Mouse (Mus musculus): Measurements from ENCODE around the gene Sstr4. TPM values are rescaled to one million over a fixed set of nuclear protein-coding genes. Genes with fewer than 3 reads are reported as not detected.

The Sstr4 gene
- polyA plus RNA-seq, 1 experiment = not detected

GRCm38 (mm10) chr2:148396209-148396608, 1.1 kb downstream of the Sstr4 start:
- H3K27ac ChIP-seq (ENCODE audit: control insufficient read depth, insufficient read depth, low read depth, low read length) = no peak overlapping the region
- TF ChIP-seq POLR2A (IDR thresholded peaks at IDR 0.05; ENCODE audit: control insufficient read depth, low read depth, low read length) (no peak), CTCF (IDR thresholded peaks at IDR 0.05; ENCODE audit: control insufficient read depth, insufficient read depth, insufficient replicate concordance, low read depth, low read length) (no peak)
- H3K4me3 ChIP-seq (ENCODE audit: control insufficient read depth, low read depth, low read length) = no peak overlapping the region
- no peaks in the 10 kb centered on the region for H3K27me3 ChIP-seq (ENCODE audit: control insufficient read depth, insufficient read depth, low read length)
- no peaks in the 10 kb centered on the region for H3K36me3 ChIP-seq (ENCODE audit: control insufficient read depth, insufficient read depth, low read length)
- H3K4me1 ChIP-seq (ENCODE audit: control insufficient read depth, insufficient read depth, low read length) = peaks cover 11% of the 10 kb centered on the region

DNA sequence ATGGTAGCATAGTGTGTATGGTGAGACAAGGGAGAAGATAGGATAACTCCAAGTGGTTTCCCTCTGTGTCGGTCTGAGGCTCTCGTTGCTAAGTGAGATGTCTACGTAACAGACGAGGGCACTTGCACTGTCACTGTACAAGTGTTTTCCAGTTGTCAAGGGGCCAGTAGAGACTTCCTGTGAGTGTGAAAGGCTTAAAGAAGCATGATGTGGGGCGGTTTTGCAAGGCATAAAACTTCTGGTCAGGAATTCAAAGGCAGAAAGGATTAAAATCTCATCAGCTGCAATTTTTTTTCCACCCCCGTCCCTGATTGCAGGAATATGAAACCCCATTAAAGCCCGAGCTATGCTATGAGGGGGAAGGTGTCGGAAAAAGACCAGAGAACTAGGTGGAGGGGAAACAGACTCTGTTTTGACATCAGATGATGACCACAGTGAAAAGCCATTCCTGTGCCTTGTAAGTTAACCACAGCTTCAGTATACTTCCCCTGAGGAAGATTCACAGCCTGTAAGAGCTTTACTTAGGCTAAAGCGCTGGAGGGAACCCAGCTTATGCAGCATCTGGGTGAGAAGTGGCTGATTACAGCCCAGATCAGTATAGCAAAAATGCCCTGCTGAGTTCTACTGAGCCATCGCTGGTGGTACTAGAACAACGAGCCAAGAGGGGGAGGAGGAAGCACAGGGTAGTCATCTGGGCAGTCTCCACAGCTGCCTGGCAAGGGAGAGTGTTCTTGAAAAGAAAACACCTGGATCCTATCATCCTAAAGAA, 2.1 kb downstream of the Sstr4 start:
- no peak overlapping the region for H3K27ac ChIP-seq (ENCODE audit: control insufficient read depth, insufficient read depth, low read depth, low read length)
- H3K36me3 ChIP-seq (ENCODE audit: control insufficient read depth, insufficient read depth, low read length) = no peaks in the 10 kb centered on the region
- no peak overlapping the region for H3K4me3 ChIP-seq (ENCODE audit: control insufficient read depth, low read depth, low read length)
- no peaks in the 10 kb centered on the region for H3K27me3 ChIP-seq (ENCODE audit: control insufficient read depth, insufficient read depth, low read length)
- peaks cover 11% of the 10 kb centered on the region for H3K4me1 ChIP-seq (ENCODE audit: control insufficient read depth, insufficient read depth, low read length)
- TF ChIP-seq POLR2A (IDR thresholded peaks at IDR 0.05; ENCODE audit: control insufficient read depth, low read depth, low read length) (no peak), CTCF (IDR thresholded peaks at IDR 0.05; ENCODE audit: control insufficient read depth, insufficient read depth, insufficient replicate concordance, low read depth, low read length) (no peak)

DNA sequence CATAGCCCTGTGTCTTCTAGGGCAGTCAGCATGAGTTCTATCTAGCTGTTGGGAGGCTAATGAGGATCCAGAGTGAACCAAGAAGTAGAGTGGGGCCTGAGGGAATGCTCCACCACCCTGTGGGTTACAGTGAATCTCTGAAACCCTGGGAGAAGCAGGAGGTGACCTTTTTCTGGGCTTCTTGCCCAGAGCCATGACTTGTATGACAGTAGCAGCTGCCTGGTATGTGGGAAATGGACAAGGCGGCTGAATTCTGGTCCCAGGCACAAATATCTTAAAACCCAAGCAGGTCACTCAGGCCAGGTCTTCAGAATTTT, 2.6 kb downstream of the Sstr4 start:
- no peak for TF ChIP-seq CTCF (IDR thresholded peaks at IDR 0.05; ENCODE audit: control insufficient read depth, insufficient read depth, insufficient replicate concordance, low read depth, low read length)
- no peak for TF ChIP-seq POLR2A (IDR thresholded peaks at IDR 0.05; ENCODE audit: control insufficient read depth, low read depth, low read length)
- H3K36me3 ChIP-seq (ENCODE audit: control insufficient read depth, insufficient read depth, low read length) = no peaks in the 10 kb centered on the region
- H3K4me3 ChIP-seq (ENCODE audit: control insufficient read depth, low read depth, low read length) = no peak overlapping the region
- H3K27ac ChIP-seq (ENCODE audit: control insufficient read depth, insufficient read depth, low read depth, low read length) = no peak overlapping the region
- no peaks in the 10 kb centered on the region for H3K27me3 ChIP-seq (ENCODE audit: control insufficient read depth, insufficient read depth, low read length)
- H3K4me1 ChIP-seq (ENCODE audit: control insufficient read depth, insufficient read depth, low read length) = peaks cover 11% of the 10 kb centered on the region

DNA sequence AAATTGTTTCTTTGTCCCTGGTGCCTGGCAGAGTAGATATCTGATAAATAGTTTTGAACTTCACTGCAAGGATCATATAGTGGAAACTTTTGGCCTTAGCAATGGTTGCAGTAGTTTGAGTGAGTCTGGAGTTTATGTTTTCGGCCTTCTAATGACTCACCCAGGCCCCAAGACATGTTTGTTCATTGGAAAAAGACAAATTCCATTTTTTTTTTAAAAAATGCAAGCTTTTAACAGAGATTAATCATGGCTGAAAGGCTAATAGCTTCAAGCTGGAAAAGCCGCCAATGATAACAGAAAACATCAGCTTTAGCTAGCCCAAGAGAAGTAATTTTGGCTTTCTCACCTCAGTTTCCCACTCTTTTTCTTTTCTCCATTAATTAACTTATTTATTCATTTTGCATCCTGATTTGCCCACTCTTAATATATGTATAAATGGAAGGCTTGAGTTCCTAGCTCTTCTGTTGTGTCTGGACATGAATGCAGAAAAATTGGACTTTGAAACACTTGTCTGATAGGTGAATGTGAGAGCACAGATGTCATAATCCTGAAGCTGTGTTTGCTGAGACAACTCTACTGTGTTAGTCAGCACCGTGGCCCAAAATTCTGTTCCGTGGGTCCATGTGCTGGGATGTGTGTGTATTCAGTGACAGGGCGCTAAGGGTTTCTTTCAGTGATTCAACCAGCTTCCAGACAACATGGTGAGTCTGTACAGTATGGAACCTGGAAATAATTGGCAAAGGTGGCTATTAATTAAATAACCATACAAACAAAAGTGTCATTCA, 3.9 kb downstream of the Sstr4 start:
- Histone ChIP-seq H3K36me3 (ENCODE audit: control insufficient read depth, insufficient read depth, low read length) (no peaks in the 10 kb centered on the region), H3K4me3 (ENCODE audit: control insufficient read depth, low read depth, low read length) (no peak overlapping the region), H3K27ac (ENCODE audit: control insufficient read depth, insufficient read depth, low read depth, low read length) (no peak overlapping the region), H3K4me1 (ENCODE audit: control insufficient read depth, insufficient read depth, low read length) (peaks cover 11% of the 10 kb centered on the region), H3K27me3 (ENCODE audit: control insufficient read depth, insufficient read depth, low read length) (no peaks in the 10 kb centered on the region)
- no peak for TF ChIP-seq POLR2A (IDR thresholded peaks at IDR 0.05; ENCODE audit: control insufficient read depth, low read depth, low read length)
- TF ChIP-seq CTCF (IDR thresholded peaks at IDR 0.05; ENCODE audit: control insufficient read depth, insufficient read depth, insufficient replicate concordance, low read depth, low read length) = no peak

DNA sequence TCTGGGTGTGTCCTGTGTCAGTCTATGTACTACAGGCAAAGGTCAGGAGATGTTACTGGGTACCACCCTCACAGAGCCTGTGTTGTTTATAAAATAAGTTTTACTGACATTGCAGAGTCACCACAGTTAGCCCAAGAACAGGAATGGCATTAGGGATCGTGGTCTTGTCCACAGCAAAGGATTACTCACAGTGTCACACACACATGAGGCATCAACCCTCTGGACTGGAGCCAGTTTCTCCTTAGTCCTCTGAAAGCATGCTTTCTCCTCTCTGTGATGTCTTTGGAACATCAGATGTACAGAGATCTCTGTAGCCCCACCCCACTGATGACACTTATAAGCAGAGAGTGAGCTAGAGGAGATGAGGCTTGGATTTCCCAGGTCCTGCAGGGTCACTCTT, 7.1 kb downstream of the Sstr4 start:
- no peaks in the 10 kb centered on the region for H3K27me3 ChIP-seq (ENCODE audit: control insufficient read depth, insufficient read depth, low read length)
- no peaks in the 10 kb centered on the region for H3K36me3 ChIP-seq (ENCODE audit: control insufficient read depth, insufficient read depth, low read length)
- no peak overlapping the region for H3K4me3 ChIP-seq (ENCODE audit: control insufficient read depth, low read depth, low read length)
- peaks cover 2% of the 10 kb centered on the region; the same call in 1 of the 2 replicates for H3K4me1 ChIP-seq (ENCODE audit: control insufficient read depth, insufficient read depth, low read length)
- no peak overlapping the region for H3K27ac ChIP-seq (ENCODE audit: control insufficient read depth, insufficient read depth, low read depth, low read length)
- no peak for TF ChIP-seq CTCF (IDR thresholded peaks at IDR 0.05; ENCODE audit: control insufficient read depth, insufficient read depth, insufficient replicate concordance, low read depth, low read length)

DNA sequence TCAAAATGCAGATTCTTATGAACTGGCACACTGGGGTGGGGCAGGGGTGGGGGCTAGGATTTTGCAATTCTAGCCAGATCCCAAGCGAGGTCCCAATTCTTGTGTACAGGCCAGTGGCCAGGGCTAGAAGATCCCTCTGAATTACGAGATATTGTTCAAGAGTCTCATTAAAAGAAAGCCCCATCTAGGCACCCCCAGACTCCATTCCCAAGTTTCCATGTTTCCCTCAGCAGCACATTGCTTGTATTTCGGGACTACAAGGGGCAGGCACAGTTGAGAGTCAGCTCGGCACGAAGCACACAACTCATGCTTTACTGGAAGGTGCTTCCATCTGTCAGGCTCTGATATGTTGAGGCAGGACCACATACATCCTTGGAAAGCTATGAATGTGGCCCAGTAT, 9.8 kb downstream of the Sstr4 start:
- no peaks in the 10 kb centered on the region for H3K36me3 ChIP-seq (ENCODE audit: control insufficient read depth, insufficient read depth, low read length)
- H3K4me1 ChIP-seq (ENCODE audit: control insufficient read depth, insufficient read depth, low read length) = peaks cover 9% of the 10 kb centered on the region; the same call in 1 of the 2 replicates
- no peaks in the 10 kb centered on the region for H3K27me3 ChIP-seq (ENCODE audit: control insufficient read depth, insufficient read depth, low read length)
- no peak overlapping the region for H3K27ac ChIP-seq (ENCODE audit: control insufficient read depth, insufficient read depth, low read depth, low read length)
- TF ChIP-seq POLR2A (IDR thresholded peaks at IDR 0.05; ENCODE audit: control insufficient read depth, low read depth, low read length) (no peak), CTCF (IDR thresholded peaks at IDR 0.05; ENCODE audit: control insufficient read depth, insufficient read depth, insufficient replicate concordance, low read depth, low read length) (no peak)
- H3K4me3 ChIP-seq (ENCODE audit: control insufficient read depth, low read depth, low read length) = no peak overlapping the region

DNA sequence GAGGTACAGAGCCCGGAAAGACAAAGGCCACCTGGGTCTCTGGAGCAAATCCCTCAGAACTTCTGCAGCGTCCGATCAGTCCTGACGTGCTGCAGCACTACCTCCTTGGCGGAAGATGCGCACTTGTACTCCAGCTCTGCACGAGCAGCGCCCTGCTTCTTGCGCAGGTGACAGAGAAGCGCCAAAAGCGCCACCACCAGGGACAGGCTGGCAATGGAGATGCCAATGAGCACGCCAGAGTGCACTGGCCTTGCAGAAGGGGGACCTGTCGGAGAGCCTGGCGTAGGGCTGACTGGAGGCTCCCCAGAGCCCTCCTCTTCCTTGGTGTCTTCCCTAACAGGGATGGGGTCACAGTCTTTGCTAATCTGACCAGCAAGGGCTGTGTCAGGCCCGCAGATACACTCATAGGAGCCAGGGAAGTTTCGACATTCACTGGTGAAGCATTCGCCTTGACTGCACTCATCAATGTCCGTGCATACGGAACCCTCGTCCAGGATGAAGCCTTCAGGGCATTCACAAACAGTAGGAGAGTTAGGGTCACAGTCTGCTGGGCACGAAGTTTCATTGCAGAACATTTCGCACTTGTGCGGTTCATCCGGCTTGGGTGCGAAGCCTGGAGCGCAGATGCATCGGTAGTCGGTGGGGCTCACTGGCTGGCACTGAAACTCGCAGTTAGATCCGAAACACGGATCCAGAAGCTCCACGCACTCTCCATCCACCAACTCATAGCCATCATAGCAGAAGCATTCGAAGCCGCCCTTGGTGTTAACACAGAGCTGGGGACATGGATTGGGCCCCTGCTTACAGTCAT, 11.2 kb downstream of the Sstr4 start:
- Histone ChIP-seq H3K4me3 (ENCODE audit: control insufficient read depth, low read depth, low read length) (peak overlapping the region; percentile 41), H3K36me3 (ENCODE audit: control insufficient read depth, insufficient read depth, low read length) (no peaks in the 10 kb centered on the region), H3K4me1 (ENCODE audit: control insufficient read depth, insufficient read depth, low read length) (peaks cover 9% of the 10 kb centered on the region; the same call in 1 of the 2 replicates), H3K27me3 (ENCODE audit: control insufficient read depth, insufficient read depth, low read length) (no peaks in the 10 kb centered on the region), H3K27ac (ENCODE audit: control insufficient read depth, insufficient read depth, low read depth, low read length) (no peak overlapping the region)
- no peak for TF ChIP-seq CTCF (IDR thresholded peaks at IDR 0.05; ENCODE audit: control insufficient read depth, insufficient read depth, insufficient replicate concordance, low read depth, low read length)
- TF ChIP-seq POLR2A (IDR thresholded peaks at IDR 0.05; ENCODE audit: control insufficient read depth, low read depth, low read length) = no peak
